Mouse (Mus musculus) liver, embryonic 13.5 days (tissue): ENCODE results near the gene Mmel1. TPM values are rescaled to one million over a fixed set of nuclear protein-coding genes. Genes with fewer than 3 reads are reported as not detected.

Source experiments
- ATAC-seq: fragments of 200-750 bp; cut with Nextera tagmentation; 2 replicates; pipeline ENCODE4 v1.8.0; 2017; ENCODE audit warnings: low read depth, mild to moderate bottlenecking, moderate number of reproducible peaks, moderate library complexity
- DNase-seq: peaks from one replicate; pipeline ENCODE4 v3.0.0; 2022
- H3K27ac ChIP-seq: fragments of 300-500 bp; sonication (generic); 2 replicates; pipeline ENCODE4 v1.5.1; 2015; ENCODE audit warnings: moderate library complexity, mild to moderate bottlenecking, inconsistent platforms
- H3K27me3 ChIP-seq: fragments of 300-500 bp; sonication (generic); 2 replicates; pipeline ENCODE4 v1.6.1; 2015; ENCODE audit warnings: mild to moderate bottlenecking, inconsistent platforms
- H3K36me3 ChIP-seq: fragments of 300-500 bp; sonication (generic); 2 replicates; pipeline ENCODE4 v1.6.1; 2015; ENCODE audit warnings: mild to moderate bottlenecking, inconsistent platforms
- H3K4me1 ChIP-seq: fragments of 300-500 bp; sonication (generic); replicated peaks from 2 replicates; pipeline ENCODE4 v1.6.1; 2015; ENCODE audit warnings: inconsistent platforms
- H3K4me2 ChIP-seq: fragments of 300-500 bp; sonication (generic); 2 replicates; pipeline ENCODE4 v1.6.1; 2015; ENCODE audit warnings: inconsistent platforms, mild to moderate bottlenecking, moderate library complexity
- H3K4me3 ChIP-seq: fragments of 300-500 bp; sonication (generic); replicated peaks from 2 replicates; pipeline ENCODE4 v1.5.1; 2015; ENCODE audit warnings: mild to moderate bottlenecking, inconsistent platforms
- H3K9ac ChIP-seq: fragments of 300-500 bp; sonication (generic); 2 replicates; pipeline ENCODE4 v1.6.1; 2015; ENCODE audit warnings: mild to moderate bottlenecking, inconsistent platforms
- H3K9me3 ChIP-seq: fragments of 300-500 bp; sonication (generic); replicated peaks from 2 replicates; pipeline ENCODE4 v1.6.1; 2016; ENCODE audit warnings: inconsistent platforms
- WGBS: fragments of 180-500 bp; shearing (Covaris S2); methylation state at CpG from one replicate; pipeline ENCODE4 v1.1.7; 2015; ENCODE audit not compliant: insufficient replicate concordance; 5-methylcytosine and 5-hydroxymethylcytosine counted together
- polyA plus RNA-seq: library from polyadenylated mRNA; unstranded; fragments of >200 nt; fragmentation: Nextera tagmentation; extraction: Ambion mirVana; gene quantifications from 2 replicates; pipeline ENCODE4 v1.2.1, GENCODE M21; 2015

Mmel1 gene
- polyA plus RNA-seq, 1 experiment from 2014 or later: 2.4 TPM

- peaks cover 14% of the 10 kb centered on the region for H3K4me1 ChIP-seq
- H3K36me3 ChIP-seq: no peaks in the 10 kb centered on the region
- DNase-seq (no peak), ATAC-seq (no peak)
- H3K9me3 ChIP-seq: no peaks in the 10 kb centered on the region
- H3K27ac ChIP-seq: no peak overlapping the region
- H3K4me2 ChIP-seq: no peak overlapping the region
- H3K9ac ChIP-seq: no peak overlapping the region
- H3K4me3 ChIP-seq: no peak overlapping the region
- 65% methylated on average over 13 of the region's 13 CpGs for WGBS
- H3K27me3 ChIP-seq: peaks cover 64% of the 10 kb centered on the region
Measured at GRCm38 (mm10) chr4:154886876-154887592, 17.6 kb downstream of the Mmel1 start.

- no peaks in the 10 kb centered on the region for H3K9me3 ChIP-seq
- no peaks in the 10 kb centered on the region for H3K36me3 ChIP-seq
- DNase-seq (no peak), ATAC-seq (no peak)
- H3K9ac ChIP-seq: no peak overlapping the region
- H3K27ac ChIP-seq: no peak overlapping the region
- WGBS: 63% methylated on average over 15 of the region's 15 CpGs
- H3K27me3 ChIP-seq: peaks cover 64% of the 10 kb centered on the region
- no peak overlapping the region for H3K4me2 ChIP-seq
- H3K4me1 ChIP-seq: peaks cover 8% of the 10 kb centered on the region
- no peak overlapping the region for H3K4me3 ChIP-seq
Measured at GRCm38 (mm10) chr4:154887593-154888250, 18.3 kb downstream of the Mmel1 start.

- no peak overlapping the region for H3K9ac ChIP-seq
- H3K4me3 ChIP-seq: no peak overlapping the region
- WGBS: 76% methylated on average over 14 of the region's 14 CpGs
- DNase-seq (no peak), ATAC-seq (no peak)
- H3K36me3 ChIP-seq: no peaks in the 10 kb centered on the region
- H3K27me3 ChIP-seq: peaks cover 66% of the 10 kb centered on the region
- no peaks in the 10 kb centered on the region for H3K4me1 ChIP-seq
- H3K9me3 ChIP-seq: no peaks in the 10 kb centered on the region
- H3K27ac ChIP-seq: no peak overlapping the region
- H3K4me2 ChIP-seq: no peak overlapping the region
Measured at GRCm38 (mm10) chr4:154890887-154891286, 21.5 kb downstream of the Mmel1 start.

GRCm38 (mm10) chr4:154895549-154895948 is 26.2 kb downstream of the Mmel1 start:
- Histone ChIP-seq H3K4me2 (no peak overlapping the region), H3K9me3 (no peaks in the 10 kb centered on the region), H3K4me3 (no peak overlapping the region), H3K36me3 (no peaks in the 10 kb centered on the region), H3K9ac (no peak overlapping the region), H3K27ac (no peak overlapping the region), H3K27me3 (peaks cover 84% of the 10 kb centered on the region), H3K4me1 (peaks cover 24% of the 10 kb centered on the region)
- ATAC-seq (no peak), DNase-seq (no peak)
- WGBS: 62% methylated on average over 5 of the region's 5 CpGs

- Histone ChIP-seq H3K36me3 (no peaks in the 10 kb centered on the region), H3K4me1 (peaks cover 27% of the 10 kb centered on the region), H3K27ac (no peak overlapping the region), H3K9ac (peak overlapping the region; percentile 64), H3K27me3 (peaks cover 66% of the 10 kb centered on the region), H3K4me2 (peak overlapping the region; percentile 79), H3K4me3 (peak overlapping the region; percentile 55), H3K9me3 (no peaks in the 10 kb centered on the region)
- no peak for DNase-seq
- WGBS: 67% methylated on average over 6 of the region's 6 CpGs
- ATAC-seq: no peak
Measured at GRCm38 (mm10) chr4:154897676-154898465, 28.5 kb downstream of the Mmel1 start.

- ATAC-seq (peak; percentile 92), DNase-seq (peak; percentile 86)
- 8% methylated on average over 43 of the region's 43 CpGs for WGBS
- no peaks in the 10 kb centered on the region for H3K9me3 ChIP-seq
- peak within 1 kb of the TSS; percentile 55 for H3K4me3 ChIP-seq
- H3K9ac ChIP-seq: peak within 1 kb of the TSS; percentile 64
- peak within 1 kb of the TSS; percentile 79 for H3K4me2 ChIP-seq
- H3K27me3 ChIP-seq: peaks cover 57% of the 10 kb centered on the region
- no peaks in the 10 kb centered on the region for H3K36me3 ChIP-seq
- H3K4me1 ChIP-seq: peaks cover 32% of the 10 kb centered on the region
- no peak within 1 kb of the TSS for H3K27ac ChIP-seq
Measured at GRCm38 (mm10) chr4:154898506-154899446, 29.4 kb downstream of the Mmel1 start, which contains the start of gene Fam213b. Fam213b (minus strand) TSS chr4:154899135.

- no peaks in the 10 kb centered on the region for H3K9me3 ChIP-seq
- H3K27me3 ChIP-seq: peaks cover 22% of the 10 kb centered on the region
- no peak overlapping the region for H3K4me3 ChIP-seq
- WGBS: 65% methylated on average over 2 of the region's 2 CpGs
- DNase-seq (no peak), ATAC-seq (no peak)
- no peak overlapping the region for H3K27ac ChIP-seq
- no peak overlapping the region for H3K9ac ChIP-seq
- H3K4me2 ChIP-seq: no peak overlapping the region
- H3K36me3 ChIP-seq: no peaks in the 10 kb centered on the region
- peaks cover 56% of the 10 kb centered on the region for H3K4me1 ChIP-seq
Measured at GRCm38 (mm10) chr4:154902371-154902770, 33.0 kb downstream of the Mmel1 start.

GRCm38 (mm10) chr4:154904185-154905071 is 35.0 kb downstream of the Mmel1 start:
- DNase-seq: peak; percentile 89
- 1% methylated on average over 16 of the region's 16 CpGs for WGBS
- Histone ChIP-seq H3K4me2 (peak overlapping the region; percentile 80), H3K9me3 (no peaks in the 10 kb centered on the region), H3K27me3 (peaks cover 5% of the 10 kb centered on the region), H3K4me3 (peak overlapping the region; percentile 61), H3K4me1 (peaks cover 50% of the 10 kb centered on the region), H3K36me3 (no peaks in the 10 kb centered on the region), H3K27ac (peak overlapping the region; percentile 71), H3K9ac (peak overlapping the region; percentile 77)
- peak; percentile 95 for ATAC-seq

- Histone ChIP-seq H3K9ac (peak overlapping the region; percentile 74), H3K4me1 (peaks cover 78% of the 10 kb centered on the region), H3K4me2 (peak overlapping the region; percentile 58), H3K9me3 (no peaks in the 10 kb centered on the region), H3K36me3 (no peaks in the 10 kb centered on the region), H3K27ac (peak overlapping the region; percentile 95), H3K27me3 (no peaks in the 10 kb centered on the region), H3K4me3 (no peak overlapping the region)
- ATAC-seq (peak; percentile 16; the same call in 1 of the 2 replicates), DNase-seq (peak; percentile 82)
- WGBS: 36% methylated on average over 17 of the region's 17 CpGs
Measured at GRCm38 (mm10) chr4:154907833-154908232, 38.4 kb downstream of the Mmel1 start.

- Histone ChIP-seq H3K4me1 (peaks cover 82% of the 10 kb centered on the region), H3K9me3 (no peaks in the 10 kb centered on the region), H3K9ac (peak overlapping the region; percentile 74), H3K4me3 (no peak overlapping the region), H3K27me3 (no peaks in the 10 kb centered on the region), H3K36me3 (0 out of 2 replicates have a peak, but pooled peaks cover 2% of the 10 kb centered on the region), H3K27ac (peak overlapping the region; percentile 95), H3K4me2 (peak overlapping the region; percentile 58)
- DNase-seq: no peak
- no peak for ATAC-seq
- WGBS: 36% methylated on average over 5 of the region's 5 CpGs
Measured at GRCm38 (mm10) chr4:154908490-154908889, 39.1 kb downstream of the Mmel1 start.
